Mouse (Mus musculus): Measurements from ENCODE around the gene Pgap2. TPM values are rescaled to one million over a fixed set of nuclear protein-coding genes. Genes with fewer than 3 reads are reported as not detected.
A peak's percentile ranks its signal among the peaks of the same experiment; 100 is the strongest.

The Pgap2 gene
- 48.9 and 55.0 TPM in 2 replicates for polyA plus RNA-seq (2011; ENCODE audit: insufficient read depth, insufficient read length, low read depth, missing spikeins)

GRCm38 (mm10) chr7:102209756-102210721 is at the start of gene Pgap2, which contains the start of gene Nup98:
Gene Pgap2 (plus strand): TSS chr7:102210208.
Gene Nup98 (minus strand): TSS chr7:102210176.
- Histone ChIP-seq H3K9me3 (replicated peaks; ENCODE audit: control insufficient read depth, insufficient read depth, low read length, poor library complexity, severe bottlenecking) (no peaks in the 10 kb centered on the region), H3K27me3 (ENCODE audit: control insufficient read depth, insufficient read depth, low read length, poor library complexity, severe bottlenecking) (no peaks in the 10 kb centered on the region), H3K9ac (ENCODE audit: low read depth, poor library complexity, severe bottlenecking) (peak within 1 kb of the TSS; percentile 93), H3K36me3 (ENCODE audit: control insufficient read depth, insufficient read depth, low read length, poor library complexity, severe bottlenecking) (peaks cover 8% of the 10 kb centered on the region; the same call in 1 of the 2 replicates), H3K4me1 (ENCODE audit: control insufficient read depth, insufficient read depth, low read length) (no peaks in the 10 kb centered on the region), H3K4me3 (ENCODE audit: low read depth, low read length) (peak within 1 kb of the TSS; percentile 98), H3K27ac (ENCODE audit: insufficient read depth, low read length) (peak within 1 kb of the TSS; percentile 90)
- TF ChIP-seq POLR2A (IDR thresholded peaks at IDR 0.05; ENCODE audit: insufficient read depth, low read length): peak; percentile 27
- TF ChIP-seq CTCF (IDR thresholded peaks at IDR 0.05; ENCODE audit: low read depth, low read length): no peak

- no peak overlapping the region for H3K27ac ChIP-seq (ENCODE audit: insufficient read depth, low read length)
- no peaks in the 10 kb centered on the region for H3K9me3 ChIP-seq (replicated peaks; ENCODE audit: control insufficient read depth, insufficient read depth, low read length, poor library complexity, severe bottlenecking)
- peaks cover 19% of the 10 kb centered on the region for H3K36me3 ChIP-seq (ENCODE audit: control insufficient read depth, insufficient read depth, low read length, poor library complexity, severe bottlenecking)
- no peak for TF ChIP-seq EP300 (IDR thresholded peaks at IDR 0.05; ENCODE audit: insufficient read depth, low read depth, low read length)
- TF ChIP-seq CTCF (IDR thresholded peaks at IDR 0.05; ENCODE audit: low read depth, low read length): no peak
- no peak overlapping the region for H3K9ac ChIP-seq (ENCODE audit: low read depth, poor library complexity, severe bottlenecking)
- no peaks in the 10 kb centered on the region for H3K4me1 ChIP-seq (ENCODE audit: control insufficient read depth, insufficient read depth, low read length)
- H3K27me3 ChIP-seq (ENCODE audit: control insufficient read depth, insufficient read depth, low read length, poor library complexity, severe bottlenecking): no peaks in the 10 kb centered on the region
- H3K4me3 ChIP-seq (ENCODE audit: low read depth, low read length): no peak overlapping the region
Measured at GRCm38 (mm10) chr7:102170300-102170699, 39.7 kb upstream of the Pgap2 start.

GRCm38 (mm10) chr7:102183849-102184248 is 26.2 kb upstream of the Pgap2 start:
- no peaks in the 10 kb centered on the region for H3K27me3 ChIP-seq (ENCODE audit: control insufficient read depth, insufficient read depth, low read length, poor library complexity, severe bottlenecking)
- no peaks in the 10 kb centered on the region for H3K4me1 ChIP-seq (ENCODE audit: control insufficient read depth, insufficient read depth, low read length)
- H3K27ac ChIP-seq (ENCODE audit: insufficient read depth, low read length): no peak overlapping the region
- no peak overlapping the region for H3K9ac ChIP-seq (ENCODE audit: low read depth, poor library complexity, severe bottlenecking)
- no peak for TF ChIP-seq EP300 (IDR thresholded peaks at IDR 0.05; ENCODE audit: insufficient read depth, low read depth, low read length)
- TF ChIP-seq CTCF (IDR thresholded peaks at IDR 0.05; ENCODE audit: low read depth, low read length): no peak
- no peak for TF ChIP-seq POLR2A (IDR thresholded peaks at IDR 0.05; ENCODE audit: insufficient read depth, low read length)
- H3K36me3 ChIP-seq (ENCODE audit: control insufficient read depth, insufficient read depth, low read length, poor library complexity, severe bottlenecking): peaks cover 75% of the 10 kb centered on the region
- no peak overlapping the region for H3K4me3 ChIP-seq (ENCODE audit: low read depth, low read length)
- no peaks in the 10 kb centered on the region for H3K9me3 ChIP-seq (replicated peaks; ENCODE audit: control insufficient read depth, insufficient read depth, low read length, poor library complexity, severe bottlenecking)

DNA sequence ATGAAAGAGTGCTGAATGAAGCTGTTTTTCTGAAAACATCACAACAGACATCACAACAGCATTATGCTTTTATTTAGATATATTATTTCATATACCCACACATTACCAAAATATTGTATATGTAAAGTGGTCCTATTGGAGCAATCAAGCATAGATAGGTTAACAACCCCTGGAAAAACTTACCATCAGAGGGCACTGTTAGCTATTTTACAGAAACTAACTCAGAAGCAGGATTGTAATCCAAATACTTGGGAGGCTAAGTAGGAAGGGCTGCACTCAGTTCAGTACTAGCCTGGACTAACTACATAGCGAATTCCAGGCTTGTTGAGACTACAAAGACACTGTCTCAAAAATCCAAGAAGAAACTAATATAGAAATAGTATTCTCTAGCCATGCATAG is 17.7 kb upstream of the Pgap2 start:
- H3K4me1 ChIP-seq (ENCODE audit: control insufficient read depth, insufficient read depth, low read length): peaks cover 1% of the 10 kb centered on the region
- no peak overlapping the region for H3K9ac ChIP-seq (ENCODE audit: low read depth, poor library complexity, severe bottlenecking)
- no peak overlapping the region for H3K27ac ChIP-seq (ENCODE audit: insufficient read depth, low read length)
- no peak overlapping the region for H3K4me3 ChIP-seq (ENCODE audit: low read depth, low read length)
- TF ChIP-seq POLR2A (IDR thresholded peaks at IDR 0.05; ENCODE audit: insufficient read depth, low read length): no peak
- no peak for TF ChIP-seq CTCF (IDR thresholded peaks at IDR 0.05; ENCODE audit: low read depth, low read length)
- no peak for TF ChIP-seq EP300 (IDR thresholded peaks at IDR 0.05; ENCODE audit: insufficient read depth, low read depth, low read length)
- no peaks in the 10 kb centered on the region for H3K27me3 ChIP-seq (ENCODE audit: control insufficient read depth, insufficient read depth, low read length, poor library complexity, severe bottlenecking)
- H3K36me3 ChIP-seq (ENCODE audit: control insufficient read depth, insufficient read depth, low read length, poor library complexity, severe bottlenecking): peaks cover 55% of the 10 kb centered on the region
- H3K9me3 ChIP-seq (replicated peaks; ENCODE audit: control insufficient read depth, insufficient read depth, low read length, poor library complexity, severe bottlenecking): no peaks in the 10 kb centered on the region

DNA sequence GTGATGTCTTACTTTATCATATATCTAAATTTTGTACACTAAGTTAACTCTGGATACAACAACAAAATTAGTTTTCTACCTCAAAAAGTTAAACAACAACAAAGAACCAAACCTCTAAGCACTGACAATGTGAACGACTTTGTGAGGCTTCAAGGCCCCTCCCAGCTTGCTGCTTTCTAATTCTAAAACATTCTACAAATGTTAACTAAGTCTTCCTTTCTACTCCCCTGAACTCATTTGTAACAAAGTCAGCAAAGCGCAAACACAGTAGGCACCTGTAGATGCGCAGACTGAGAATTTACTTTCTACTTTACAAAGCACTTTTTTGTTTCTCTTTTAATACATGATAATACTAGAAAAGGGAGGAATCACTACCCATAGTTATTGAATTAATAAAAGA is 9.4 kb upstream of the Pgap2 start:
- H3K9ac ChIP-seq (ENCODE audit: low read depth, poor library complexity, severe bottlenecking): no peak overlapping the region
- H3K4me1 ChIP-seq (ENCODE audit: control insufficient read depth, insufficient read depth, low read length): peaks cover 2% of the 10 kb centered on the region
- H3K9me3 ChIP-seq (replicated peaks; ENCODE audit: control insufficient read depth, insufficient read depth, low read length, poor library complexity, severe bottlenecking): no peaks in the 10 kb centered on the region
- no peaks in the 10 kb centered on the region for H3K27me3 ChIP-seq (ENCODE audit: control insufficient read depth, insufficient read depth, low read length, poor library complexity, severe bottlenecking)
- TF ChIP-seq CTCF (IDR thresholded peaks at IDR 0.05; ENCODE audit: low read depth, low read length) (no peak), EP300 (IDR thresholded peaks at IDR 0.05; ENCODE audit: insufficient read depth, low read depth, low read length) (no peak), POLR2A (IDR thresholded peaks at IDR 0.05; ENCODE audit: insufficient read depth, low read length) (no peak)
- H3K27ac ChIP-seq (ENCODE audit: insufficient read depth, low read length): peak overlapping the region; percentile 98
- H3K36me3 ChIP-seq (ENCODE audit: control insufficient read depth, insufficient read depth, low read length, poor library complexity, severe bottlenecking): peaks cover 15% of the 10 kb centered on the region
- H3K4me3 ChIP-seq (ENCODE audit: low read depth, low read length): no peak overlapping the region
